Mouse (Mus musculus): ENCODE measurements around the gene Uba2.

GRCm38 (mm10) chr7:34172251-34172650 lies 2.9 kb upstream of the Uba2 start:
- no peak for TF ChIP-seq CTCF (IDR thresholded peaks at IDR 0.05; ENCODE audit: insufficient read depth, low read depth, low read length)
- no peak for TF ChIP-seq POLR2A (IDR thresholded peaks at IDR 0.05; ENCODE audit: insufficient read depth, low read depth, low read length)
